Mouse (Mus musculus): ENCODE measurements around the gene Slc38a9.

GRCm38 (mm10) chr13:112778407-112778806 lies 117.9 kb downstream of the Slc38a9 start:
- TF ChIP-seq CTCF (IDR thresholded peaks at IDR 0.05; ENCODE audit: extremely low read depth, insufficient read length, insufficient replicate concordance, low read depth, low read length) (no peak), POLR2A (IDR thresholded peaks at IDR 0.05; ENCODE audit: low read depth, low read length) (no peak)

Data from small intestine, adult 2 months (tissue).